Mouse (Mus musculus): Measurements from ENCODE around the gene Ces1d.

DNA sequence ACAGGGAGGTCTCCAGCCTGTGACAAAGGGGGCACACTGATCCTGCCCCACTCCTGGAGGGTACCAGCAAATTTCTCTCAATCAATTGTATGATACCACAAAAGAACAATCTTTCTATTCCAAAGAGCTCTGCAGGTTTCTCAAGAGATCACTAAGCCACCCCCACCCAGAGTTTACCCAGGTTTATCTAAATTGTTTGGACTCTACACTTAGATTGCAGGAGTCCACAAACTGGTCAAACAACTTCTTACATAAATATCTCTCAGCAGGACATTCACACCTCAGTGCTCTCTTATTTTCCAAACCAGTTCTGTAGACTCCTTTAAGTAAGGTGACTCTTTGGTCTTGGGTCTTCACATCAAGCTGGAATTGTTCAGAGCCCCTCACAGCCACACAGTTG is 31.8 kb upstream of the Ces1d start, which contains the start of gene Ces1e:
- TF ChIP-seq POLR2A (IDR thresholded peaks at IDR 0.05; ENCODE audit: insufficient read depth, low read length), result no peak
- TF ChIP-seq EP300 (IDR thresholded peaks at IDR 0.05; ENCODE audit: insufficient read depth, low read depth, low read length), result no peak

Data from ES-Bruce4 (cell line).